Mouse (Mus musculus) cerebellum, postnatal 10 days (tissue): ENCODE measurements around the gene Cds2.
A peak's percentile ranks its signal among the peaks of the same experiment; 100 is the strongest.
"Not testable (repeated sequence)": the region's sequence is repeated elsewhere in the genome, so short reads cannot be mapped to it uniquely, and the experiment has no call there.

Source experiments
- DNase-seq, 2 experiments: peaks; one replicate each; pipeline ENCODE4 v3.0.0; 2021; ENCODE audit warnings: mixed read lengths in 2 of 2

Gene Cds2

GRCm38 (mm10) chr2:132293694-132294450 lies 30.9 kb downstream of the Cds2 start:
- no peak for DNase-seq

DNA sequence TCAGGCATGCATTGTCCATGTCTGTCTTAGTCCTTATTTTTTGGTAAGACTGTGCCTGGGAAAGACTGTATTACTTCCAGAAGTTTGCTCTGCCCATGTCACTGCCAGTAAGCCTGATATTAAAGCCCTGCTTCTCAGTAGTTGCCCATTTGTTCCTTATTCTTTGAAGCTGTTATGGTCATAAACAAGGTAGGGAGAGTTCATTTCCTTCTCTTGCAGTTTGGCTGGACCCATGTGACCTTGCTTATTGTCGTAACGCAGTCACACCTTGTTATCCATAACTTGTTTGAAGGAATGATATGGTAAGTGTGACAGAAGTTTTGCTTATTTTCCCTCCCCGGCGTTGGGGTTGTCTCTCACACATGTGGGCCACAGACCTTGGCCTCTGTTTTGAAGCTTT lies 35.3 kb downstream of the Cds2 start:
- DNase-seq, result no peak

DNA sequence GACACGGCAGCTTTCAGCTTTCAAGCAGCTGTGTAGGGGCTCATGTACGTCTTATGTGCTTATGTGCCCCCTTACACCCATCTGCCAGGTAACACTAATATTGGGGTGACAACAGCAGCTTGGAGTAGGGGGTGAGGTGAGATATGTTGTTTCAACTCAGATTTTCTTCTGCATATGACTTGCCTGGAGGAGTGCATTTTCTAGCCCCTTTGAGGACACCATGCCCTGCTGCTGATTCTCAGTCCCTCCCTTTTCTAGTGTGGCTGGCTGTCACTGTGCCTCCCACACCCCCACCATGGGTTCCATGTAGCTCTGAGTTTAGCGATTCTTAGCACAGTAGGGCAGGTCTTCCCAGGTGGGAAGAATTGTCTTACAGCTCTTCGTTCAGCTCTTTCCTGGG lies 38.5 kb downstream of the Cds2 start:
- DNase-seq, result no peak

GRCm38 (mm10) chr2:132305165-132305564 lies 42.2 kb downstream of the Cds2 start:
- no peak for DNase-seq

GRCm38 (mm10) chr2:132305988-132306387 lies 43.0 kb downstream of the Cds2 start:
- no peak for DNase-seq

GRCm38 (mm10) chr2:132307213-132307843 lies 44.4 kb downstream of the Cds2 start:
- DNase-seq, result no peak

DNA sequence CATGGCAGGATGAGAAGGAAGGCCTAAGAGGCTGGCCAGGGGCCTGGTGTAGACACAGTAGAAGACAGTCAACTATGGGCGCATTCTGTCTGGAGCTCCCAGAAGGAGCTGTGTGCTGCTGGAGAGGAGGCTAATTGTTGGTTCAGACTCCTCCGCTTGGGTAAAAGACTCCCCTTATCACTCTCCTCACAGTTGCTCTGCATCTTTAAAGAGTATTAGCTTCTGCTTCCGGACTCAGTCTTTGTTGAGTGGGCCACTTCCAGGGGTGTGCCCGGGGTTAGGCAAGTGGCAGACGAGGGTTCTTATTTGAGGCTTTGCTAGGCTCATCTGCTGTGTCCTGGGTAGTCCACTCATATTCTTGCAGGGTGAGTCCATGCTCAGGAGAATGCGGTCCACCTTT lies 45.9 kb downstream of the Cds2 start:
- DNase-seq, result no peak

DNA sequence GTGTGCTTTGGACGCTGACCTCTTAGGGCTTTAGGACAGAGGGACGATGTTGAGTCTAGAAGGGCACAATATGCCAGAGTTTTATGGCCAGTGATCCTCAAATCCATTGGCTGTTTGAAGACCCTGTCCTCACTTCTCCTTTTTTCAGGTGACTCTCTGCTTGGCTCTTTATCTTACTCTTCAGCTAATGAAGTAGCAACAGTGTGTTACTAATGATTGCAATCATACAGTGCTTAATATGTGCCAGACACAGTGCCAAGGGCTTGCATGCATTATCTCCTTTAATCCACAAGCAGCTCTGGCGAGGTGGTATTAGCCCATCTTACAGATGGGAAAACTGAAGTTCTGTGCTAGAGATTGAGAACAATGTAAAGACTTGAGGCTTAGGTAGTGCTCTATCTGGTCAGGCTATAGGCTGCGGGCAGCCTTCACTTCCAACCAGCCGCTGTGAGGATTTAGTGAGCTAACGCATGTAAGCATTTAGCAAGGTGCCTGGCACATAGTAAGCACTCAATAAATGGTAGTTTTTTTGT lies 46.5 kb downstream of the Cds2 start:
- DNase-seq, result no peak

- peak in 1 of 2 experiments; percentile 32 for DNase-seq
Measured at GRCm38 (mm10) chr2:132312616-132313015, 49.7 kb downstream of the Cds2 start.

DNA sequence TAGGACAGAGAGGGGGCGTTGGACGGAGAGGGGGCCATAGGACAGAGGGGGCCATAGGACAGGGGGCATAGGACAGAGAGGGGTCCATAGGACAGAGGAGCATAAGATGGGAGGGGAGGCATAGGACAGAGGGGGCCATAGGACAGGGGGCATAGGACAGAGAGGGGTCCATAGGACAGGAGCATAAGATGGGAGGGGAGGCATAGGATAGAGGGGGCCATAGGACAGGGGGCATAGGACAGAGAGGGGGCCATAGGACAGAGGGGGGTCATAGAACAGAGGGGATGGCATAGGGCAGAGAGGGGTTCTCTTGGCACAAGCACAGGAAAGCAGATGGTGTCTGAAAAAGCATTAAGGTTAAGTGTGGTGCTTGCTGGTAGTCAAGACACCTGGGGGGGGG lies 50.6 kb downstream of the Cds2 start:
- no peak for DNase-seq

DNA sequence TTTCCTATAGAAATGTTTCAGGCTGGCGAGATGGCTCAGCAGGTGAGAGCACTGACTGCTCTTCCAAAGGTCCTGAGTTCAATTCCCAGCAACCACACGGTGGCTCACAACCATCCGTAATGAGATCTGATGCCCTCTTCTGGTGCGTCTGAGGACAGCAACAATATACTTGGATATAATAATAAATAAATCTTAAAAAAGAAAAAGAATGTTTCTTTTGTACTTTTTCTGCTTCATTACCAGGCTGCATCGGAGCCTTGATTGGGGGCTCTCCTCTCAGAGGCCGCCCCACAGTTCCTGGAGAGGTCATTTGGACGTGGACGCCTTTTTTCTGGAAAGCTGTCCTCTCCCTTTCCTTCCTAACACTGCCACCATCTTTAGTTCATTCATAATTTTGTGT lies 51.1 kb downstream of the Cds2 start:
- not testable (repeated sequence) for DNase-seq

GRCm38 (mm10) chr2:132316041-132316808 lies 53.3 kb downstream of the Cds2 start:
- peak; percentile 82 to 88 for DNase-seq

DNA sequence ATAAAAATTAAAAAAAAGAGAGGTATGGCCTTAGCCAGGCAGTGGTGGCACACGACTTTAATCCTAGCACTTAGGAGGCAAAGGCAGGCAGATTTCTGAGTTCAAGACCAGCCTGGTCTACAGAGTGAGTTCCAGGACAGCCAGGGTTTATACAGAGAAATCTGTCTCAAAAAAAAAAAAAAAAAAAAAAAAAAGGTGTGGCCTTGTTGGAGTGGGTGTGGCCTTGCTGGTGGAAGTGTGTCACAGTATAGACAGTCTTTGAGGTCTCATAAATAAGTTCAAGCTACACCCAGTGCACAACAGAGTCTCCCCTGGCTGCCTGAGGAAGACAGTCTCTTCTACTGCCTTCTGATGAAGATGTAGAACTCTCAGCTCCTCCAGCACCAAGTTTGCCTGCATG lies 54.2 kb downstream of the Cds2 start:
- no peak for DNase-seq

DNA sequence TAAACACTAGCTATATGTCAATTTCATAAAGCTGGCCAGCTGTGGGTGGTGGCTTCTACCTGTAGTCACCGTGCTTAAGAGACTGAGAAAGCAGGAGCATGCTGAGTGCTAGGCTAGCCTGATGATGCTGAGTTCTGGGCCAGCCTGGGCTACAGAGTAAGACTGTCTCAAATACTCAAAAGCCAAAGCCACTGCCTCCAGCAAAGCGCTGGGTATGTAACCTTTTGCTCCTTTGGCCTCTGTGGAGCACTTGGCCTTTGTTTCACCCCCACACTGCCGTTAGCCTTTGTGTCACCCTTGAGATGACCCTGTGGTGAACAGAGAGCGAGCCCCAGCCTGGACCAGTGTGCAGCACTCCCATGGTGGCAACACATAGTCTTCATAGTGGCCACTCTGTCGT lies 57.6 kb downstream of the Cds2 start:
- no peak for DNase-seq

DNA sequence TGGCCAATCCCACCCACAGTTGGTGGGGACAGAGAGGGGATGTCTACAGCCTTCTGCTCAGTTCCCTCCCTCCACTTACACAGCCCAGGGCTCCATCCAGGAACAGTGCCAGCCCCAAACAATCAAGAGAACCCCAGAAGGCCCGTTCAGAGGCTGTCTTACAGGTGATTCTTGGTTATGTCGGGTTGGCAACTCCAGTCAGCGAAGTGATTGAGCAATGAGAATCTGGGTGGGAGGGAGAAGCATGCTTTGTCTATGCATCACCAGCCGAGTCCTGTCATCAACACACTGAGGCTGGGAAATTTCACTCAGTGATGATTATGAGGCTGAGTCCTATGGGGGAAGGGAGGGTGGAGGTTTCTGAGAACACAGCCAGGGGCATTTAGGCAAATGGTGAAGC lies 60.6 kb downstream of the Cds2 start:
- no peak for DNase-seq

- DNase-seq, result no peak
Measured at GRCm38 (mm10) chr2:132337202-132337601, 74.3 kb downstream of the Cds2 start.

GRCm38 (mm10) chr2:132340350-132340749 lies 77.4 kb downstream of the Cds2 start:
- DNase-seq, result no peak

DNA sequence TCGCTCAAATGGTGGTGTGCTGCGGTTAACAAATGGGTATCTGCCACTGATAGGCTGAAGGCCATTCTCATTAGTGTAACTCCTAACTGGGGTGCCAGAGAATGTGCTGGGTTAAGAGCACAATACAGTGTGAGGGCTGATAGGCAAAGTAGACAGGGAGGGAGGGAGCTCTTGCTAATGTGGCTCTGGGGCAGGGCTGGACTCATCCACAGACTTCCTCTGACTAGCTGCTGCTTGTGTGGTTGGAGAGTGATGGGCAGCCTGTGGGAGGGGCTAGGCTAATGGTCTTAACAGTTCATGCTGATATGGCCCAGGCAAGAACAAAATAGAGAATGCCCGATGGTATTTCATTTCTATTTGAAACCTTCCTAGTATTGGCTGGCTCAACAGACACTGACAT lies 78.3 kb downstream of the Cds2 start:
- DNase-seq, result no peak

- DNase-seq, result peak; percentile 6 to 10
Measured at GRCm38 (mm10) chr2:132343846-132344245, 80.9 kb downstream of the Cds2 start.
